Mouse (Mus musculus) embryonic facial prominence, embryonic 15.5 days (tissue): ENCODE measurements around the gene Med10. TPM values are rescaled to one million over a fixed set of nuclear protein-coding genes. Genes with fewer than 3 reads are reported as not detected.

Experiments used
- ATAC-seq: fragments of 200-750 bp; cut with Nextera tagmentation; 2 replicates; pipeline ENCODE4 v1.8.0; 2017; ENCODE audit warnings: low read depth, moderate TSS enrichment; ENCODE audit not compliant: insufficient number of reproducible peaks, low FRiP score, low TSS enrichment
- H3K27ac ChIP-seq: fragments of 300-500 bp; sonication (generic); replicated peaks from 2 replicates; pipeline ENCODE4 v1.5.1; 2015; ENCODE audit warnings: mild to moderate bottlenecking, inconsistent platforms
- H3K27me3 ChIP-seq: fragments of 300-500 bp; sonication (generic); 2 replicates; pipeline ENCODE4 v1.6.1; 2015; ENCODE audit warnings: inconsistent platforms
- H3K36me3 ChIP-seq: fragments of 300-500 bp; sonication (generic); 2 replicates; pipeline ENCODE4 v1.6.1; 2015; ENCODE audit warnings: mild to moderate bottlenecking, inconsistent platforms
- H3K4me1 ChIP-seq: fragments of 300-500 bp; sonication (generic); 2 replicates; pipeline ENCODE4 v1.6.1; 2015; ENCODE audit warnings: inconsistent platforms
- H3K4me2 ChIP-seq: fragments of 300-500 bp; sonication (generic); replicated peaks from 2 replicates; pipeline ENCODE4 v1.6.1; 2015; ENCODE audit warnings: mild to moderate bottlenecking, inconsistent platforms
- H3K4me3 ChIP-seq: fragments of 300-500 bp; sonication (generic); replicated peaks from 2 replicates; pipeline ENCODE4 v1.5.1; 2015; ENCODE audit warnings: mild to moderate bottlenecking, inconsistent platforms
- H3K9ac ChIP-seq: fragments of 300-500 bp; sonication (generic); 2 replicates; pipeline ENCODE4 v1.6.1; 2015; ENCODE audit warnings: inconsistent platforms
- H3K9me3 ChIP-seq: fragments of 300-500 bp; sonication (generic); replicated peaks from 2 replicates; pipeline ENCODE4 v1.6.1; 2016; ENCODE audit warnings: inconsistent platforms
- WGBS: fragments of 180-500 bp; shearing (Covaris S2); methylation state at CpG from one replicate; pipeline ENCODE4 v1.1.7; 2015; 5-methylcytosine and 5-hydroxymethylcytosine counted together
- polyA plus RNA-seq: library from polyadenylated mRNA; unstranded; fragments of >200 nt; fragmentation: Nextera tagmentation; extraction: Ambion mirVana; gene quantifications from 2 replicates; pipeline ENCODE4 v1.2.1, GENCODE M21; 2015

Gene Med10
- polyA plus RNA-seq, 1 experiment from 2014 or later: 129 TPM

DNA sequence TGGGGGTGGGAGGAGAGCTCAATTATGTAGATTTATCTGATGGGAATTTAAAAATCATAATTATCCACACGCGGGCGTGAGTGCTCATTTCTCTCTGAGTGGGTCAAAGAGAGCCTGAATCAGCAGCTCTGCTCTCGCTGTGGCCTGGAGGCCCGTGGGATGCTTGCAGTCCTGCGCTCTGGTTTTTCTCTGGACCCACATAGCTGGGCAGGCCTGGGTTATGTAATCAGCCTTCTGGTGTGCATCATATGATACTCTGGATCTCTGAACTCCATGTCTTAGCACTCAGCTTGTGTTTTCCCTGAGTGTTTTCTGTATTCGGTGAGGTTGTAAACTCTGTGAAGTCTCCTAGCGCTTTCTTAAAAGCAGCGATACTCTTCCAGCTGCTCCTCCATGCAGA lies 30.4 kb downstream of the Med10 start:
- Histone ChIP-seq H3K4me3 (no peak overlapping the region), H3K4me1 (no peaks in the 10 kb centered on the region), H3K36me3 (no peaks in the 10 kb centered on the region), H3K9ac (no peak overlapping the region), H3K27ac (no peak overlapping the region), H3K27me3 (no peaks in the 10 kb centered on the region), H3K9me3 (no peaks in the 10 kb centered on the region), H3K4me2 (no peak overlapping the region)
- 75% methylated on average over 9 of the region's 9 CpGs for WGBS
- ATAC-seq: no peak

DNA sequence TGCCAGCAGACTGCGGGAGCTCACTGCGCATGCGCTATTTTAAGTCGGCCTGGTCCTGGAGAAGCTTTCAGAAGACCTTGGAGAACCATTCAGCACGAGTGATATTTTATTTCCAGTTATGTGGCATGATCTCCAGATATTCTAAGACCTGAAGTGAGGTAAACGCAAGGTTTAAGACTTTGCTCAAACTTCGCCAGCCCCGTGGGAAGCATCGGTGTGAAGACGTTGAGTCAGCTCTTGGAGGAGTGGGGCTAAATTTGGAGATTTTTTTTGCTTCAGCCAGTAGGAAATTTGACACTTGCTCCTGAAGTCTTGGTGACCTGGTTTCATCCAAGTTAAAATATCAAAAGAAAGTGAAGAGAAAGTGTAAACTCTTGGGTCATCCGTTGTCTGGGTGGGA lies 31.2 kb downstream of the Med10 start:
- Histone ChIP-seq H3K4me3 (no peak overlapping the region), H3K4me2 (no peak overlapping the region), H3K27me3 (no peaks in the 10 kb centered on the region), H3K9ac (no peak overlapping the region), H3K9me3 (no peaks in the 10 kb centered on the region), H3K36me3 (no peaks in the 10 kb centered on the region), H3K4me1 (no peaks in the 10 kb centered on the region), H3K27ac (no peak overlapping the region)
- WGBS: 89% methylated on average over 11 of the region's 11 CpGs
- no peak for ATAC-seq

DNA sequence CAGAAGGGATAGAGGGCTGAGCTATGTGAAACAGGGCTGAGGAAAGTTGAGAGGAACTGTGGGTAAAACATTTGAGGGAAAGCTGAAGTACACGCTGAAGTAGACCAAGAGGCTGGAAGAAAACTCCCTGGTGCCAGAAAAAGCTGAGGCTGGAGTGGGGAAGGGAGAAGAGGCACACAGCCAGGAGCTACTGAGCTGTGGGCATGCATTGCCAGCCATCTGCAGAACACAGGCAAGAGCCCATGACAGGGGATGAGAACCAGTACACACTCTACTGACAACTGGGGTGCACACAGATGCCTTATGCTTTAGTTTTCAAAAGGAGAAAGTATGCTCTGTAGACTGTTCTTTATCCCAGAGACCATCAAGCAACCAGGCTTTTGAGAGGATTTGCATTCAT lies 43.4 kb downstream of the Med10 start:
- no peaks in the 10 kb centered on the region for H3K4me1 ChIP-seq

GRCm38 (mm10) chr13:69849579-69849978 lies 47.4 kb downstream of the Med10 start:
- H3K9ac ChIP-seq: no peak overlapping the region
- no peaks in the 10 kb centered on the region for H3K4me1 ChIP-seq
- H3K4me2 ChIP-seq: no peak overlapping the region
- H3K9me3 ChIP-seq: no peaks in the 10 kb centered on the region
- H3K4me3 ChIP-seq: no peak overlapping the region
- WGBS: 65% methylated on average over 1 of the region's 1 CpGs
- no peaks in the 10 kb centered on the region for H3K36me3 ChIP-seq
- no peaks in the 10 kb centered on the region for H3K27me3 ChIP-seq
- no peak overlapping the region for H3K27ac ChIP-seq
- no peak for ATAC-seq

More for the DNA sequence above, 43.4 kb downstream of the Med10 start:
- Histone ChIP-seq H3K27ac (no peak overlapping the region), H3K9me3 (no peaks in the 10 kb centered on the region), H3K9ac (no peak overlapping the region), H3K36me3 (no peaks in the 10 kb centered on the region), H3K27me3 (no peaks in the 10 kb centered on the region), H3K4me2 (no peak overlapping the region), H3K4me3 (no peak overlapping the region)
- ATAC-seq: no peak
- WGBS: 79% methylated on average over 1 of the region's 1 CpGs

DNA sequence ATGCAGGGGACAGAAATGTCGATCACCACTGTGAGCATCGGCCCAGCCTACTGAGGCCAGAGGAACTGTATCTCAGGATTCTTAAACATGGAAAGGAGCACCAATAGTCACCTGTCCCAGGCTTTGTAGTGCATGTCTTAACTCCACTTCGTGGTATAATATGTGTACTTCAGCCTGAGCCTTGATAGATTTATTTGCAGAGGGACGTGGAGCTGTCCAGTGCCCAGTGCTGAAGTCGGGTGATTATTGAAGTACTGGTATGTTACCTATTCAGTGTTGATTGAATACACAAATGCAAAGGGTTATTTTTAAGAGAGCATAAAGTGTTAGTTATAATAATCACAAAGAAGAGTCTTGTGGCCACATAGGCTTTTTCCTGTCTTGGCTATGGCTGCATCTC lies 50.1 kb downstream of the Med10 start:
- no peaks in the 10 kb centered on the region for H3K4me1 ChIP-seq
- no peak overlapping the region for H3K4me2 ChIP-seq
- WGBS: 57% methylated on average over 5 of the region's 5 CpGs
- H3K9ac ChIP-seq: no peak overlapping the region
- ATAC-seq: no peak
- no peak overlapping the region for H3K27ac ChIP-seq
- H3K36me3 ChIP-seq: no peaks in the 10 kb centered on the region
- H3K9me3 ChIP-seq: no peaks in the 10 kb centered on the region
- H3K4me3 ChIP-seq: no peak overlapping the region
- no peaks in the 10 kb centered on the region for H3K27me3 ChIP-seq

GRCm38 (mm10) chr13:69853425-69854043 lies 51.3 kb downstream of the Med10 start:
- Histone ChIP-seq H3K4me1 (no peaks in the 10 kb centered on the region), H3K4me3 (no peak overlapping the region), H3K27ac (no peak overlapping the region), H3K9ac (no peak overlapping the region), H3K36me3 (no peaks in the 10 kb centered on the region), H3K4me2 (no peak overlapping the region), H3K27me3 (no peaks in the 10 kb centered on the region), H3K9me3 (no peaks in the 10 kb centered on the region)
- no peak for ATAC-seq
- 73% methylated on average over 5 of the region's 5 CpGs for WGBS

GRCm38 (mm10) chr13:69855941-69856340 lies 53.7 kb downstream of the Med10 start:
- Histone ChIP-seq H3K9me3 (no peaks in the 10 kb centered on the region), H3K4me1 (no peaks in the 10 kb centered on the region), H3K4me2 (no peak overlapping the region), H3K4me3 (no peak overlapping the region), H3K9ac (no peak overlapping the region), H3K36me3 (no peaks in the 10 kb centered on the region), H3K27ac (no peak overlapping the region), H3K27me3 (no peaks in the 10 kb centered on the region)
- no peak for ATAC-seq
- WGBS: 95% methylated on average over 1 of the region's 1 CpGs

DNA sequence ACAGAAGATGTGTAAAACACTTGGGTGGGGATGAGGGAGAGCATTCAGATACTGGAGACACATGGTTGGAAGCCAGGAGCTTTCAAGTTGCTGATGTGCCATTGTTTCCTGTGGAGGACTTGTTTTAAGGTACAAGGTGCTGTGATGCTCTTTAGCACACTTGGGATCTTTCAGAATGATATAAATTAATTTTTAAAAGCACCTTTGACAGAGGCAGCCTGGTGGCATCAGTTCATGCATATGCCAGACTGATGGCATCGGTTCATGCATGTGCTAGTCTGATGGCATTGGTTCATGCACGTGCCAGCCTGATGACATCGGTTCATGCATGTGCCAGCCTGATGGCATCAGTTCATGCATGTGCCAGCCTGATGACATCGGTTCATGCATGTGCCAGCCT lies 60.1 kb downstream of the Med10 start:
- Histone ChIP-seq H3K36me3 (no peaks in the 10 kb centered on the region), H3K4me1 (no peaks in the 10 kb centered on the region), H3K4me3 (no peak overlapping the region), H3K4me2 (no peak overlapping the region), H3K9me3 (no peaks in the 10 kb centered on the region), H3K9ac (no peak overlapping the region), H3K27ac (no peak overlapping the region), H3K27me3 (no peaks in the 10 kb centered on the region)
- 97% methylated on average over 4 of the region's 4 CpGs for WGBS
- no peak for ATAC-seq

DNA sequence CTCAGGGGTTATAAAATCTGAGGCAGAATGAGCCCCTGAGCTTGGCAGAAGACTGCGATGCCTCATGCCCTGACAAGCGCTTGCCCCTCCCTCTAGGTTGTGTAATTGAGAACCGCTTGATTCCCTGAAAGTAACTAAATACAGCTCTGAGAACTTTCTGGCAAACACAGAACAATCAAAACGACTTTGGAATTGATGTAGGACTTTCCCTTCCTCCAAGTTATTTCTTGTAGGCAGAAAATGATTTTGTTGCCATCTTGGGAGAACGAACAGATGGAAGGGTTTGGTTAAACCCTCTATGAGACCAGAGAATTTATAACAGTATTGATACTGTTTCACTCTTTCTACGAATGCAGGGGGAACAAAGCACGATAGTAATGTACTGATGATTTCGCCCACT lies 62.7 kb downstream of the Med10 start:
- H3K27ac ChIP-seq: no peak overlapping the region
- no peaks in the 10 kb centered on the region for H3K9me3 ChIP-seq
- H3K4me2 ChIP-seq: no peak overlapping the region
- no peaks in the 10 kb centered on the region for H3K4me1 ChIP-seq
- no peaks in the 10 kb centered on the region for H3K27me3 ChIP-seq
- ATAC-seq: no peak
- no peak overlapping the region for H3K9ac ChIP-seq
- 61% methylated on average over 8 of the region's 8 CpGs for WGBS
- H3K4me3 ChIP-seq: no peak overlapping the region
- H3K36me3 ChIP-seq: no peaks in the 10 kb centered on the region

Other genes starting within 250 kb of the Med10 start
- 33.0 and 35.1 TPM in 2 replicates for gene Srd5a1, start 191.0 kb upstream of the Med10 start, polyA plus RNA-seq
- 0.77 and 0.88 TPM in 2 replicates for gene Ube2ql1, start 62.5 kb upstream of the Med10 start, polyA plus RNA-seq